Mouse (Mus musculus): Measurements from ENCODE around the gene Zdhhc13. TPM values are rescaled to one million over a fixed set of nuclear protein-coding genes. Genes with fewer than 3 reads are reported as not detected.
A peak's percentile ranks its signal among the peaks of the same experiment; 100 is the strongest.

Zdhhc13 gene
- polyA plus RNA-seq, 1 experiment from 2014 or later, result 29.8 TPM

DNA sequence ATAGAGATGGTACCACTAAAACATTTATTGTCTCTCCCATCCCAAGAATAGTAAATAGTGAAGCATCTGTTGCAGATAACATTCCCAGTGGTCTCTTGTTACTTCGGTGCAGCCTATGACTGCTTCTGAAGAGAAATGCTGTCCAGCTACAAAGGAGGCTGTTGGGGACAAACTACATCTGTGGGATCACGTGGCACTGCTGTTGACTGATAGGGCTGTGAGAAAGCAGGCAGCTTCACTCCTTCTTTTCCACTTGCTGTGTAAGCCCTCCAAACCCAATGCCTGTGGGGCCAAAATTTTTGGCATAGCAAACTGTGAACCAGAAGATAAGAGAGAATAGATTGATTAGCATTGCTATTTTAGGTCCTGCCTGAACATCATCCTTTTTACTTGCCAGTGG lies 41.6 kb downstream of the Zdhhc13 start:
- 19% methylated on average over 2 of the region's 2 CpGs for WGBS
- H3K4me1 ChIP-seq, result peaks cover 6% of the 10 kb centered on the region
- peaks cover 23% of the 10 kb centered on the region; the same call in 1 of the 2 replicates for H3K36me3 ChIP-seq
- ATAC-seq (ENCODE audit: borderline replicate concordance, extremely low read depth, low FRiP score, low TSS enrichment), result peak; percentile 91
- no peaks in the 10 kb centered on the region for H3K9me3 ChIP-seq
- H3K27me3 ChIP-seq, result no peaks in the 10 kb centered on the region
- H3K4me3 ChIP-seq, result no peak overlapping the region
- no peak overlapping the region for H3K9ac ChIP-seq
- H3K27ac ChIP-seq, result no peak overlapping the region
- H3K4me2 ChIP-seq, result no peak overlapping the region

DNA sequence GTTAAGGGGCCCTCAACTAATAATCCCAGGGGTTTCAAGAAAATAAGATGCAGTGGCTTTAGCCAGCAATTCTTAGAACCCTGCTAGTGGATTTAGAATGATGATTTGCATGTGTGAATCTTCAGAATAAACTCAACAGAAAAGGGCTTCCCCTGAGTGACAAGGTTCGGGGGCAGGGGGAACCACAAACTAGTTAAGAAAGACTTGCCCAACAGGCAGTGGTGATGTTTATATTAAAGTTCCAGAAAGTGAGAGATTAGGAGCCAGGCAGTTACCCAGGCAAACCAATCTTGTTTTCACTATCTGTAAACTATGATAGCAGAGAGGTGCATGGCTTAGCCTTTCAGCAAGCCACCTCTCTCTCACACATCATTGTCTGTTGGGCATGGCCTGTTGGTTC lies 43.9 kb downstream of the Zdhhc13 start:
- whole genome bisulfite sequencing, result 63% methylated on average over 1 of the region's 1 CpGs
- Histone ChIP-seq H3K4me1 (peaks cover 6% of the 10 kb centered on the region), H3K27ac (no peak overlapping the region), H3K4me2 (no peak overlapping the region), H3K36me3 (0 out of 2 replicates have a peak, but pooled peaks cover 6% of the 10 kb centered on the region), H3K9ac (no peak overlapping the region), H3K9me3 (no peaks in the 10 kb centered on the region), H3K27me3 (no peaks in the 10 kb centered on the region), H3K4me3 (no peak overlapping the region)
- no peak for ATAC-seq (ENCODE audit: borderline replicate concordance, extremely low read depth, low FRiP score, low TSS enrichment)

DNA sequence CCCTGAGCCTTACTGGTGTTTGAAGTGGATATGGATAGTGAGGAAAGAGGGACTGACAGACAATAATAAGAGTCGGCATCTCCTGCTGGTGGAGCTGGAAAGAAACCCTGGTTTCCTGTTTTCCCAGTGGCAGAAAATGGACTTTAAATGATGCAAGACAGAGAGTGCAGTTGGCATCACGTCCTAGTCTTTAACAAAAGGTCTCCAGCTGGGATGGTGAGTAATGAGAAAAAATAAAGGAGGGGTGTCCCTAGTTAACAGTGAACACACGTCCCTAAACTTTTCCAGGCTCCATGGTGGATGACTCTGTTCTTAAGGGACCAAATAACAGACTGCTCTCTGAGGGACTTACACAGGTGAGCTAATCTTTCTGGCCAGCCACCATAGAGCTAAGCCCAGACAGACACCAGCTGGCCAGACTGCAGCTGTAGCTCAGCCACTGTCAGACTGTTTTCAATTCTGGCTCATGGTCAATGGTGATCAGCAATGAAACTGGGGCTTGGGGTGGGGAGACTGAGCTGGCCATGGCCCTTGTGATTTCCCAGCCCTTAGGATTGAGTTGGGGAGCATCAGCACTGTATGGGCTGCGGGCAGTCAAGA lies 45.7 kb downstream of the Zdhhc13 start:
- H3K36me3 ChIP-seq, result no peaks in the 10 kb centered on the region
- H3K27me3 ChIP-seq, result no peaks in the 10 kb centered on the region
- WGBS, result 62% methylated on average over 4 of the region's 4 CpGs
- H3K9me3 ChIP-seq, result no peaks in the 10 kb centered on the region
- H3K9ac ChIP-seq, result no peak overlapping the region
- H3K4me1 ChIP-seq, result peaks cover 6% of the 10 kb centered on the region
- H3K4me2 ChIP-seq, result no peak overlapping the region
- H3K4me3 ChIP-seq, result no peak overlapping the region
- ATAC-seq (ENCODE audit: borderline replicate concordance, extremely low read depth, low FRiP score, low TSS enrichment), result no peak
- no peak overlapping the region for H3K27ac ChIP-seq

DNA sequence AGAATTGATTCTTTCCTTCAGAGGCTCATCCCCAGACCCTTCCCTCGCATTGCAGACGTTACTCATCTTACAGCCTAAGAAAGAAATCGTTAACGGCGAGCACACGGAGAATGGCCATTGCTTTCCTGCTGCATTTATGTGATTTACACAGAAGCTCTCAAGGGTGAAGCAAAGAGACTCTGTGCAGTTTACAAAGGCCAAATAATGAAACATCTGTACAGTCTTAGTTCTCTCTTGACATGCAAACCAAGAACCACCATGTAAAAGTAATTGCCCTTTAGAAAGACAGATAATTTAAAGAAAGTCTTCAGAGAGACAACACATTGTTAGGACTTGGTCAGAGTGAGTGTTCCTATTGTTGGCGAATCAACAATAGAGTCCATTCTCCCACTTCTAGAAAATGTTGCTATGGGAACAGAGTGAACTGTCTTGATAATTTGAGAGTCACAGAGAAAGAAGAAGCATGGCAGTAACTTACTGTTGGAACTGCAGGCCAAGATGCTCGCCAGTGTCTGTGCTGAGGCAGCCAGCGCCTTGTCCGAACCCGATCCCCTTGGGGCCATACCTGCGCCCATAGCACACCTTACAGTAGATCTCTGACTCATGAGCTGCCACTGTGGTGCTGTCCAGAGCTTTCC lies 46.3 kb downstream of the Zdhhc13 start:
- Histone ChIP-seq H3K4me1 (peaks cover 6% of the 10 kb centered on the region), H3K4me3 (no peak overlapping the region), H3K9ac (no peak overlapping the region), H3K27me3 (no peaks in the 10 kb centered on the region), H3K4me2 (no peak overlapping the region), H3K9me3 (no peaks in the 10 kb centered on the region), H3K36me3 (no peaks in the 10 kb centered on the region), H3K27ac (no peak overlapping the region)
- WGBS, result 87% methylated on average over 12 of the region's 12 CpGs
- no peak for ATAC-seq (ENCODE audit: borderline replicate concordance, extremely low read depth, low FRiP score, low TSS enrichment)

DNA sequence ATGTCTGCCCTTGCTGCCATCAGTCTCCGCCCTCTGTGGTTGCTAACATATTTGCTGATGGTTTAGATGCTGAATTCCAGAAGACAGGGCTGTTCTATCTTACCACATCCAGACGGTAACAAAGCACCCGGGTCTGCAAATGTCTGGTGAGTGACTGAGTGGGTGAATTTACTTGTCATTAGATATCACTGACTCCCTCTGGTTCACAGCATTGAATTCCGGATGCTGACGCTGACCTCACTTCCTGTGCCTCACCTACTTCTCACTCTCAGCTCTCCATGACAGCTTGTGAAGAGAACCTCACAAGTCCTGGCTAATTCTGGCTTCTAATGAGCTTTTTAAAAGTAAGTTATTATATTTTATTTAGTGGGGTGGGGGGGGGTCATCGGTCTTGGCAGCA lies 48.1 kb downstream of the Zdhhc13 start:
- Histone ChIP-seq H3K36me3 (no peaks in the 10 kb centered on the region), H3K9ac (no peak overlapping the region), H3K4me1 (no peaks in the 10 kb centered on the region), H3K4me2 (no peak overlapping the region), H3K27ac (no peak overlapping the region), H3K9me3 (no peaks in the 10 kb centered on the region), H3K4me3 (no peak overlapping the region), H3K27me3 (no peaks in the 10 kb centered on the region)
- no peak for ATAC-seq (ENCODE audit: borderline replicate concordance, extremely low read depth, low FRiP score, low TSS enrichment)
- 38% methylated on average over 6 of the region's 6 CpGs for WGBS

DNA sequence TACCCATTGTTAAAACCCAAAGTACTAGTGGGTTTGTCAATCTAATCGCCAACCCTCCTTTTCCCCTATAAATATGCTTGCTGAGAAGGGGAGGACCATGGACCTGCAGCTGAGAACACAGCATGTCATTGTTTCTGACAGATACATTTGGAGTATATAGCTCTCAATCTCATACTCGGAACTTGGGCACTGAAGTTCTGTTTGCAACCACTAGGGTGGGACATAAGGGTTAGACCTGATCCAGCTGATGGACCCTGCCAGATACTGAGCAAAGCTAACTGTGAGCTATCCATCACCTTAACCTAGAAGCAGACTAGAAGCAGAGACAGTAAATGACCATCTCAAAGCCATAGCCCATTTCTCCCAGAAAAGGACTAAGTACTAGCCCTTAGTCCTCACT lies 49.6 kb downstream of the Zdhhc13 start:
- Histone ChIP-seq H3K4me3 (no peak overlapping the region), H3K27me3 (no peaks in the 10 kb centered on the region), H3K4me1 (no peaks in the 10 kb centered on the region), H3K9ac (no peak overlapping the region), H3K36me3 (no peaks in the 10 kb centered on the region), H3K9me3 (no peaks in the 10 kb centered on the region), H3K4me2 (no peak overlapping the region), H3K27ac (no peak overlapping the region)
- no peak for ATAC-seq (ENCODE audit: borderline replicate concordance, extremely low read depth, low FRiP score, low TSS enrichment)
- 72% methylated on average over 2 of the region's 2 CpGs for WGBS

DNA sequence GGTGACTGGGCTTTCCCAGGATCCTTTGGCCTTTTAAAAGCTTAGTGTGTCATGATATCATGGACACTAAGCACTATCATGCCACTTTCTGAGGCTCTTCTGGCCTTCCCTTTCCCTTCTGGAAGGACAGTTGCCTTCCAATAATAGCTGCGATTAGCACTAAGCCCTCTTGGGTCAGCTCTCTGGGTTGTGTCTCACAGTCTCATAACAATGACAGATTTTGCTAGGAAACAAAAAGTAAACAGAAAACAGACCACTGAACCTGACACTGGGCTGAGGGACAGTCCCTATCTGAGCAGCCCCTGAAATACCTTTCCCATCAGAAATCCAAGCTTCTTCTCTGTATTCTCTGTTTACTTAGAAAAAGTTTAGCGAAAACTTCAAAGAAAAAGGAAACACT lies 51.7 kb downstream of the Zdhhc13 start:
- Histone ChIP-seq H3K4me2 (no peak overlapping the region), H3K9ac (no peak overlapping the region), H3K27me3 (no peaks in the 10 kb centered on the region), H3K36me3 (no peaks in the 10 kb centered on the region), H3K4me3 (no peak overlapping the region), H3K4me1 (peaks cover 7% of the 10 kb centered on the region), H3K9me3 (no peaks in the 10 kb centered on the region), H3K27ac (no peak overlapping the region)
- WGBS, result 51% methylated on average over 2 of the region's 2 CpGs
- ATAC-seq (ENCODE audit: borderline replicate concordance, extremely low read depth, low FRiP score, low TSS enrichment), result no peak

DNA sequence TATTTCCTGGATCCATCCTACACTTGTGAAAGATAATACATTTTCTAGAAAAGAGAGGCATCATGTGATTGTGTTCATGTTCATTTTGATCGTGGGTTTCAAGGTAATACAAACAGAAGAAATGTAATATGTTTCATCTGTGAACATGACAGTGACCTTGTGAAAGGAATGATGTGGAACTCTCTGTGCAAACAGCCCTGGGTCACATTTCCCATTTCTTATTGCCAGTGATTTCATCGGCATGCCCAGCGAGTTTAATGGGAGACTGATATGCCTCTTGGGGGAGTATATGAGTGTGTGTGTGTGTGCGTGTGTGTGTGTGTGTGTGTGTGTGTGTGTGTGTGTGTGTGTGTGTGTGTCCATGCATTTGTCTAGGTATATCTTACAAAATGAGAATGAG lies 52.7 kb downstream of the Zdhhc13 start:
- H3K4me3 ChIP-seq, result no peak overlapping the region

DNA sequence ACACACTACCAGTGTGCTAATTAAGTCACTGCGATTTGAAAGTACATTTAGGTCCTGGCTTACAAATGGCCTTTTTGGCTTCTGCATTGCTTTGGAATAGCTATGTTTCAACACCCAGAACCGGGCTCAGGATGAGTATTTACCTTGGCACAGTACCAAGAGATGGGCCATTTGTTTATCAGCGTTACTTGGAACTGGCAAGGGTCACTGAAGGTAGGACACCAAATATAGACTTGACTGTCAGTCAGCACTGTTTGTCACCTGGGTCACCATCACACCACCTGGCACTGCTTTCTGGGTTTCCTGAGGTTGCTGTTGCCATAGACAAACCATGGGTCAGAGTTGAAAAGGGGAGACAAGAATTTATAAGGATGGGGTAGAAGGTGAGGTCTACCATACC lies 53.5 kb downstream of the Zdhhc13 start:
- Histone ChIP-seq H3K36me3 (no peaks in the 10 kb centered on the region), H3K9me3 (no peaks in the 10 kb centered on the region), H3K4me2 (no peak overlapping the region), H3K27me3 (no peaks in the 10 kb centered on the region), H3K4me3 (no peak overlapping the region), H3K9ac (no peak overlapping the region), H3K4me1 (peaks cover 7% of the 10 kb centered on the region), H3K27ac (no peak overlapping the region)
- ATAC-seq (ENCODE audit: borderline replicate concordance, extremely low read depth, low FRiP score, low TSS enrichment), result no peak
- WGBS, result 53% methylated on average over 3 of the region's 3 CpGs

More for the DNA sequence above, 52.7 kb downstream of the Zdhhc13 start:
- 69% methylated on average over 4 of the region's 4 CpGs for WGBS
- Histone ChIP-seq H3K36me3 (no peaks in the 10 kb centered on the region), H3K9me3 (no peaks in the 10 kb centered on the region), H3K9ac (no peak overlapping the region), H3K27ac (no peak overlapping the region), H3K27me3 (no peaks in the 10 kb centered on the region), H3K4me1 (peaks cover 7% of the 10 kb centered on the region), H3K4me2 (no peak overlapping the region)
- ATAC-seq (ENCODE audit: borderline replicate concordance, extremely low read depth, low FRiP score, low TSS enrichment), result no peak

DNA sequence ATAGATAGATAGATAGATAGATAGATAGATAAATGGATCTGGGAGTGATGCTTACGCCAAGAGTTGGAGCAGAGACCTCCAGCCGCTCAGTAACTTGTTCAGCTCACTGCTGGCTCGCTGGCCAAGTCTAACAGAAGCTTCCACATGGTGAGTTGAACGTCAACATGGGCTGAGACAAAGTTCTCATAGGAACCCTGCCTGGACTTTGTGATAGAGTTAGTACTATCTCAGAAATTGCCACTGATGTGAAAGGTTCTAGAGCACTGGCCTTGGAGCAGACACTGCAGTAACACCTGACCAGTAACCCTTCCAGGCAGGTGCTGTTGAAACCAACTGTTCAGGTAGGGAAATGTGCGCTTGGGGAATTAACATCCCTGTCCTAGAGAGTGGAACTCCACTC lies 54.7 kb downstream of the Zdhhc13 start:
- Histone ChIP-seq H3K27ac (no peak overlapping the region), H3K4me1 (peaks cover 7% of the 10 kb centered on the region), H3K27me3 (no peaks in the 10 kb centered on the region), H3K4me3 (no peak overlapping the region), H3K36me3 (no peaks in the 10 kb centered on the region), H3K9me3 (no peaks in the 10 kb centered on the region), H3K4me2 (no peak overlapping the region), H3K9ac (no peak overlapping the region)
- ATAC-seq (ENCODE audit: borderline replicate concordance, extremely low read depth, low FRiP score, low TSS enrichment), result no peak
- 88% methylated on average over 5 of the region's 5 CpGs for WGBS

DNA sequence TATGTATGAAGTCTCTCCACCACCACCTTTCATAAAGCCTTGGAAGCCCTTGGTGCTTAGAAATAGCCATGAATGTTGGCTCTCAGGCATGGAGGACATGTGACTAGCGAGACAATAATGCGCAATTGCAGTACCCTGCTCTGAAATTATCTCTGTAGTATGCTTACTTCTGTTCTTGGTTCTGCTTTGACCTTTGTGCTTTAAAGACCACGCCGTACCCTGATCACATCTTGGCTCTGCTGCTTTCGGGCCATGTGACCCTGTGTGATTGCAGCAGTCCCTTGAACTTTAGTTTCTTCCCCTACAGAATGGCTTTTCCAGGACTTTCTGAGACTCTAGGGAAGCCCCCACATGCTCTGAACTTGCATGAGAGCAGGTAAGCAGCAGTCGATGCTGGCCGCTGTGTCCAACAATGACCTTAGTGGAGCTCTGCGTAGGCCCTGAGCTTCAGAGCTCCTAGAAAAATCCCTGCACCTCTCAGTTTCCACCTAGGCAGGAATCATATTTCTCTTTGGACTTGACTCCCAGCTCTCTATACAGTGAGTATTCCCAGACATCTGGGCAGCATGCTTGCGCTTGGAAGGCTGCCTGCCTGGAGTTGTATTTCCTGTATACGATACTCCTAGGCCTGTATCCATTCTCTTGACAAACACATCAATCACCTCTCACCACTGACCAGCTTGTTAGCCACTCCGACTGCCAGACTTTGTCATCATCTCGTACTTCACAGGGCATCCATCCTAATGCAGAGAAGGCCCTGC lies 56.6 kb downstream of the Zdhhc13 start:
- H3K36me3 ChIP-seq, result no peaks in the 10 kb centered on the region
- no peaks in the 10 kb centered on the region for H3K27me3 ChIP-seq
- H3K9ac ChIP-seq, result no peak overlapping the region
- no peaks in the 10 kb centered on the region for H3K9me3 ChIP-seq
- peaks cover 7% of the 10 kb centered on the region for H3K4me1 ChIP-seq
- H3K4me2 ChIP-seq, result no peak overlapping the region
- H3K27ac ChIP-seq, result peak overlapping the region; percentile 46; the same call in 1 of the 2 replicates
- WGBS, result 56% methylated on average over 12 of the region's 12 CpGs
- no peak overlapping the region for H3K4me3 ChIP-seq
- peak; percentile 91 for ATAC-seq (ENCODE audit: borderline replicate concordance, extremely low read depth, low FRiP score, low TSS enrichment)

DNA sequence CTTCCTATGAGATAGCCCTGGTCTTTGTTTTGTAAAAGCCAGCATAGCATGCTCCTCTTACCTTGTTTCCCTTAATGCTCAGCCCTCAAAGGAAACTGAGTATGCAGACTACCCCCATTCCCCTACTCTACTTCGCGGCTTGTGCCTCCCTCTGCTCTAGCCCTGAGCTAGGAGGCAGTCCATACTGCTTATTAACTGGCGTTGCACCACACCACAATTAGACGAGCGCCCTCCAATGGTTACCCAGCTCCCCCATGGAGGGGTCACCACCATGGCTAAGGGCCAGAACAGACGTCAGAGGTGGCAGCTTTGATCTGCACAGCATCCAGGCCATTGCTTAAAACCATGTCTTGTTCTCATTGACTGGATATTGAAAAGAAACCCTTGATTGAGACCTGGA lies 58.0 kb downstream of the Zdhhc13 start:
- Histone ChIP-seq H3K4me3 (no peak overlapping the region), H3K27ac (no peak overlapping the region), H3K36me3 (no peaks in the 10 kb centered on the region), H3K4me2 (no peak overlapping the region), H3K9ac (no peak overlapping the region), H3K9me3 (no peaks in the 10 kb centered on the region), H3K27me3 (no peaks in the 10 kb centered on the region), H3K4me1 (peaks cover 7% of the 10 kb centered on the region)
- ATAC-seq (ENCODE audit: borderline replicate concordance, extremely low read depth, low FRiP score, low TSS enrichment), result no peak
- 67% methylated on average over 6 of the region's 6 CpGs for WGBS

Measured in lung, embryonic 15.5 days (tissue).